Mouse (Mus musculus): ENCODE measurements around the gene Il1rn.

Il1rn gene

DNA sequence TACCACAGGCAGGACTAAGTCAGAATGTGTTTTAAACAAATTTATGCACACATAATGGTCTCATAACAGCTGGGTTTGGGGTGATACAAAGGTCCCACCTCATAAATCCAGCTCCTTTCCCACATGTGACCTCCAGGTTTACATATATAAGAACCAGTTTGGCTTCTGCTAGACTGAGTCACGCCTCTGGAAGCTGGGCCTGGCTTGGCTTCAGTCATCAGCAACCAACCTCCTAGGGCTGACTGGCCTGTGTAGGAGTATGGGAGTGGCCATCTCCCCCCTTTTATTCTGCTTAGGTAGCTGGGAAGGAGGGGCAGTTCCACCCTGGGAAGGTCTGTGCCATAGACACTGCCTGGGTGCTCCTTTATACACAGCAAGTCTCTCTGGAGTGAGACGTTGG lies at the start of gene Il1rn:
Gene Il1rn, plus strand, starts transcription at position 309 of the 400 bp plus-strand sequence.
- no peak for DNase-seq (ENCODE audit: low spot score)

GRCm38 (mm10) chr2:24290896-24291295 lies 45.8 kb upstream of the Il1rn start, which contains the start of gene Il1f10:
Il1f10 (plus strand) TSS chr2:24291196.
- DNase-seq (ENCODE audit: low spot score), result no peak

DNA sequence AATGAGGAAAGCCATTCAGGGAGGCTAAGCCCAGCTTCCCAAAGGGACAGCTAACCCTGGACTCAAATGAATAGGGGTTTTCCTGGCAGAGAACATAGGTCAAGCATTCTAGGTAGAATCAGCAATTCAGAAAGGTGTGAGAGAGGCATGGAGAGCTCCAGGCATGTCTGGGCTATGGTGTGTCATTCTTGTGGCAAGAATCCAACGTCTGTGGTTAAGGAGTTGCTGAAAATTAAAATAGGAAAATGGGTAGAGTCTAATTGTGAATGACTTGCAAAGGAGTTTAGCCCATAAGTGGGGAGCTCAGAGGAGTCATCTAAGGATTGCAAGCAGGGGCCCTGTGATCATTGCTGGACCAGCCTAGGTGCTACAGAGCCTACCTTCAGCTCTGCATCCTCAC lies 42.0 kb upstream of the Il1rn start:
- DNase-seq (ENCODE audit: low spot score), result no peak

- peak; percentile 41 for DNase-seq (ENCODE audit: low spot score)
These were observed 39.8 kb upstream of the Il1rn start for GRCm38 (mm10) chr2:24296837-24297236.

GRCm38 (mm10) chr2:24311302-24312001 lies 25.2 kb upstream of the Il1rn start:
- DNase-seq (ENCODE audit: low spot score), result no peak

GRCm38 (mm10) chr2:24316919-24317318 lies 19.7 kb upstream of the Il1rn start:
- DNase-seq (ENCODE audit: low spot score), result no peak

DNA sequence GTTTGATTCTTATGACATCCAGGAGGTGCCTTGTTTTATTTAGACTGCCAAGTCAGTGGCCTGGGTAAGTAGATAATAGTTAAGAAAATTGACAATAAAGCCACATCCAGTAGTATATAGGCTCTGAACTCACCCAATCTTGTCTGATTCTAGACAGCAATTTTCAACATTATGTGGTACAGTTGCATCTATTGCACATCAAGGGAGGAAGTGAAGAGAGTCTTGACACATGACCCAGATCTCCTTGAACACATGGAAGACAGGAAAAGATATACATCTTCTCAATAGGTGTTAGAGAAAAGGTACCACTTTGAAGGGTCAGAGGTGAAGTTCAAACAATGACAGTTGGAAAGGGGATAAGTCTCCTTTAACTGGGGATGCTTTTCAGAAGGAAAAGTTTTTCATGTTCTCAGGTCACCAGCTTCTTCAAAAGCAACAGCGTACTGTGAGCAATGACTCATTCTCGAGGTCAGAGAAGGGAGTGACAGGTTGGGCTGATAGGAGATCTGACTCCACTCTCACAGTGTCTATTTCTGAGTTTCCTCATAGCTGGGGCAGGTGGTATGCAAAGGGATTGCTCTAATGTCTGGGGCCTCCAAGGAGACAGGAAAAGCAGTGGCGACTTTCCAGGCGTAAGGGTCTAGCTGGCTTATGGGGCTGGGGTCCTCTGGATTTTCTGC lies 18.6 kb upstream of the Il1rn start:
- DNase-seq (ENCODE audit: low spot score), result no peak

GRCm38 (mm10) chr2:24335333-24335732 lies 1.3 kb upstream of the Il1rn start:
- no peak for DNase-seq (ENCODE audit: low spot score)

- DNase-seq (ENCODE audit: low spot score), result no peak
These were observed 4.8 kb downstream of the Il1rn start for GRCm38 (mm10) chr2:24341395-24341885.

DNA sequence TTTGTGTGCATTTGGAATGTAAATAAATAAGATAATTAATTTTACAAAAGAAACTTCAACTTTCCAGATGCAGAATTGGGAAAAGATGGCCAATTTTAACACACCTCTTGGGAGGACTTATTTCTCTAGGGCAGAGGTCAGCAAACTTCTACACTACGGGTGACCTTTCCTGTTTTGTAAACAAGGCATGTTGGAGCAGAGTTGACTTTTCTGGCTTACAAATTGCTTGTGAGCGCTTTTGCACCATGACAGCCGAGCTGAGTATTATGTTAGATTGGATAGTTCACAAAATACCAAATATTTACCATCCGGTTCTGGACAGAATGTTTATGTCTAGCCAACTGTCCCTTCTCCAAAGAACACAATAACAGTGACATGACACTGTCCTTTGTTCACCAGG lies 8.0 kb downstream of the Il1rn start:
- DNase-seq (ENCODE audit: low spot score), result no peak

DNA sequence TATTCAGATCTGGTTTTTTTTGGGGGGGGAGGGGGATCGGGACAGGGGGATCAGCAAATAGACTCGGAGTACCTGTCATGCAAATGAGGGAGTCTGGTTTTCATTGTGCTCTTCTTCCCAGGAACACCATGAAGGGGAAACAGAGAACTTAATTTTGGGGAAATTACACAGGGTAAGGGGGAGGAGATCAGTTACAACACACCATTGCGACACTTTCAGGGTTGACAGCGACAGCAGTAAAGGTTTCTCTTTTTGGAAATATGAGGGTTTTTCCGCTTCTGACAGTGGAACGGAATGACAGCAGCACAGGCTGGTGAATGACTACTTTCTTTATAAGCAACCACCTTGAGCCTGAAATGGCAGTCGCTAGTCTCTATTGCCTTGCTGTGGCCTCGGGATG lies 8.4 kb downstream of the Il1rn start:
- DNase-seq (ENCODE audit: low spot score), result no peak

GRCm38 (mm10) chr2:24347926-24348325 lies 11.3 kb downstream of the Il1rn start:
- no peak for DNase-seq (ENCODE audit: low spot score)

- DNase-seq (ENCODE audit: low spot score), result no peak
These were observed 14.5 kb downstream of the Il1rn start for GRCm38 (mm10) chr2:24351159-24351558.

DNA sequence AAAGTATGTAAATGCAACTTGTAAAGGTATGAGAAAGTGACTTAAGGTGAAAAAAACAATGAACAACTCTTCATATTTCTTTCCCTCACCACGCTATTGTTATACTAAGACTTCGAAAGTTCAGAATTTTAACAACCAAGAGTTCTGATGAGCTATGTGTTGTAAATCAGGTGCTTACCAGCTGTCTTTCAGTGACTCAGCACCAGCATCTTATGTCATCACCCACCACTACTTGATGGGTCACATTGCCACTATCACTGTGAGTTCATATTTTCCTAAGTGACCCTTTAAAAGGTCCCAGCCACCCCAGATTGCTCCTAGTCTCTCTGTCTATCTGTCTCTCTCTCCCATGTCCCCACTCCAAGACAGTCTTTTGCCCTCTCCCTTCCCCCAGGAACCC lies 16.4 kb downstream of the Il1rn start:
- no peak for DNase-seq (ENCODE audit: low spot score)

GRCm38 (mm10) chr2:24357642-24358041 lies 21.0 kb downstream of the Il1rn start:
- peak; percentile 31 for DNase-seq (ENCODE audit: low spot score)

DNA sequence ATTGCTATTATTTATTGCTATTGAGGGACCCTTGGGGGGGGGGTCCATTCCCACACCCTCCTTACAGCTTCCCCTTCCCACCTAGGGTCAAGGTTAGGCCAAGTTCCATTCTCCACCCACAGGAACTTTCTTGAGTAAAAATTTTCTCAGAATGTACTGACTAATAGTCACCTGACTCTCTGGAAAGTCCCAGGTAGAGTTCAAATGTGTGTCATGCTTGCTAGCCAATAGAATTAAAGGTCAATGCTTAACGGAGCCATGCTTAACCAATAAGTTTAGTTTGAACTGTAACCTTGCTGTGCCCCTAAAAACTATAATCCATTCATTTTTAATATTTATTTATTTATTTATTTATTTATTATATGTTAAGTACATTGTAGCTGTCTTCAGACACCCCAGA lies 22.7 kb downstream of the Il1rn start:
- no peak for DNase-seq (ENCODE audit: low spot score)

- no peak for DNase-seq (ENCODE audit: low spot score)
These were observed 27.2 kb downstream of the Il1rn start for GRCm38 (mm10) chr2:24363818-24364217.

DNA sequence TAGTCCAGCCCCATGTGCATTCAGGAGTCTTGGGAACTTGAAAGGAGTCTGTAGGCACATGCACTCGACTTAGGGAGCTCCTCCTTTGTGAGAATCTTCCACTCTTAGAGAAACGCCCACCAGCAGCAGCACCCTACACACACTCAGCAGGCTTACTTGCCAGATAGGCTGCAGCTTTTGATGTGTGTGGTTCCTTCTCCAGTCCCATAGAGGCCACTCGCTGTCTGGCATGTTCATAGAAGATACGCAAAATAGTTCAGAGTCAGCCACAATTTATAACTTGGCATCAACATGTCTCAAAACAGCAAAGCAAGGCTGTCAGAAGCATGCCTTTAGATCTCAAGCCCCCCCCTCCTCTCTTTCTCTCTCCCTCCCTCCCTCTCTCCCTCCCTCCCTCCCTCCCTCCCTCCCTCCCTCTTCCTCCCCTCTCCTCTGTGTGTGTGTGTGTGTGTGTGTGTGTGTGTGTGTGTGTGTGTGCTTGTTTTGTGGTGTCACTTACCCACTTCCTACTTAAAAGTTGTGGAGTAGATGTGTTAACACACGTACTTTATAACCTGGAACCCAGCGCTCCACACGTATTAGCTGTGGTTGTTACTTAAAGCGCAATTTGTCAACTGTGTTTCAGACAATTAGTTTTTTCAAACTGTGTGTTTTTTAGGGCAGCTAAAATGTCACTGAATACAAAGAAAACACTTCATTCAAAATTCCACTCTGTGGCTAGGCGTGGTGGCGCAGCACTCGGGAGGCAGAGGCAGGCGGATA lies 29.7 kb downstream of the Il1rn start:
- DNase-seq (ENCODE audit: low spot score), result no peak

GRCm38 (mm10) chr2:24367030-24367894 lies 30.6 kb downstream of the Il1rn start, which contains the start of gene Psd4:
Psd4 (plus strand) TSS chr2:24367580.
- DNase-seq (ENCODE audit: low spot score), result no peak

- DNase-seq (ENCODE audit: low spot score), result no peak
These were observed 31.2 kb downstream of the Il1rn start for GRCm38 (mm10) chr2:24367895-24368261.

GRCm38 (mm10) chr2:24378747-24379450 lies 42.2 kb downstream of the Il1rn start:
- DNase-seq (ENCODE audit: low spot score), result peak; percentile 64

Measured in adipocyte (in vitro differentiated cells).